9 mouse cellular contexts compared by ENCODE assay signal in the genomic region with DNA sequence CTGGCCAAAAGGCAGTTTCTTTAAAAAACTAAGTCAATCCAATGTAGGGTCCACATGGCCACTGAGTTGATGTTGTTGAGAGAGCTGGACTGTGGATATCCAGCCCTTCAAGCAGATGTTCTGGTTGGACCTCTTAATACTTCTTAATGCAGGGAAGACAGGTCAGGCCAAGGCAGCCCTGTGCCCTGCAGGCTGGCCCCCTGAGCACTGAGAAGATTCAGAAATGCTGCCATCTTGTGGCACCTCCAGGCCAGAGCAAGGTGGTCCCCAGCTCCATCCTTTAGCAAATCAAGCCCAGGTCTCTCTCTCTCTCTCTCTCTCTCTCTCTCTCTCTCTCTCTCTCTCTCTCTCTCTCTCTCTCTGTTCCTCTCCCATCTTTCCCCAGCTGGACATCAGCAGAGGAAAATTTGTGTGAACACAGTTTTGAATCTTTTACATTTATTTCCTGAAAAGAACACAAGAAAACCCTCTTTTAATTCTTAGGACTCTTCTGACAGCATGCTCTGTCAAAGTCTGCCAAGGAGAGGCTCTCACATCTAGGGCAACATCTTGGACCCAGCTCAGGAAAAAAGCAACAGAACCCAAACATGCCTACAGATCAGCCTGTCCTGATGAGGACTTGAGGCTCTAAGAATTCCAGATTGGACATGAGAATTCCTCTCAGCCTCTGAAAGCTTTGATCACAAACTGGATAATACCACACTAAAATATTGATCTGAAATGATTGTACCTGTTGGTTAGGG.
A peak's percentile ranks its signal among the peaks of the same experiment; 100 is the strongest.
DNase-seq lines count a peak whose midpoint lies in the region; ATAC-seq lines count a peak whose summit lies in the region.
"Had no signal": no experiment of that assay in that cellular context is flagged by ENCODE, and none has a peak within 500 bp of the region (broad histone marks: within the 10 kb centered on the region; RNA-seq: fewer than 3 reads in every experiment).

No protein-coding gene starts in this region.

- H3K9ac ChIP-seq in midbrain, embryonic 16.5 days (ENCODE audit: low read depth, low read length) = no peak overlapping the region
- H3K9ac ChIP-seq: limb, embryonic 15.5 days had no signal

- no peaks in the 10 kb centered on the region for H3K9me3 ChIP-seq in midbrain, embryonic 16.5 days (replicated peaks; ENCODE audit: control insufficient read depth, low read length, poor library complexity, severe bottlenecking)
- H3K9me3 ChIP-seq: limb, embryonic 15.5 days had no signal

- ATAC-seq in midbrain, embryonic 16.5 days = peak; percentile 62; the same call in 1 of the 2 replicates

- H3K36me3 ChIP-seq in midbrain, embryonic 16.5 days (ENCODE audit: control insufficient read depth, insufficient read depth, low read length) = no peaks in the 10 kb centered on the region
- H3K36me3 ChIP-seq: limb, embryonic 15.5 days had no signal

- H3K4me1 ChIP-seq in midbrain, embryonic 16.5 days (ENCODE audit: control insufficient read depth, insufficient read depth, low read length) = no peaks in the 10 kb centered on the region

- no peak overlapping the region for H3K4me3 ChIP-seq in midbrain, embryonic 16.5 days (ENCODE audit: low read depth, low read length)
- H3K4me3 ChIP-seq: limb, embryonic 15.5 days had no signal

- H3K27ac ChIP-seq in midbrain, embryonic 16.5 days (ENCODE audit: low read length) = no peak overlapping the region
- H3K27ac ChIP-seq: limb, embryonic 15.5 days had no signal

- H3K4me2 ChIP-seq in midbrain, embryonic 16.5 days (ENCODE audit: low read length) = no peak overlapping the region
- H3K4me2 ChIP-seq: limb, embryonic 15.5 days had no signal

- intact Hi-C loops in gastrocnemius, postnatal 14 days (cut with DNase I; ENCODE audit: low total_unique reads) = no loop called here

- peak; percentile 4 to 6 for DNase-seq in frontal cortex, postnatal 36 days (ENCODE audit: low spot score in 2 of 2)
- no peak for DNase-seq in frontal cortex, postnatal 25 days (ENCODE audit: low spot score in 2 of 2)
- DNase-seq in 416B (ENCODE audit: low read depth) = peak; percentile 53
- peak; percentile 76 for DNase-seq in adipocyte (ENCODE audit: low spot score)
- peak; percentile 50 for DNase-seq in gastrocnemius, postnatal 14 days
- peak; percentile 30 to 75 for DNase-seq in kidney, postnatal 36 days
- DNase-seq in left cerebral cortex, adult 8-10 months (ENCODE audit: low spot score in 2 of 2) = no peak

- H3K27me3 ChIP-seq in midbrain, embryonic 16.5 days (ENCODE audit: control insufficient read depth, insufficient read depth, low read depth, low read length) = no peaks in the 10 kb centered on the region

Comparison
In these comparisons a context has a peak if more than half of its experiments do, and no peak if none do; other contexts are left out.
1. DNase-seq: peak in frontal cortex, postnatal 36 days (2 of 2), 416B (single experiment), adipocyte (single experiment), gastrocnemius, postnatal 14 days (single experiment) and kidney, postnatal 36 days (2 of 2); none in frontal cortex, postnatal 25 days (0 of 2) and left cerebral cortex, adult 8-10 months (0 of 2).